Mouse (Mus musculus): ENCODE measurements around the gene Col6a1.

GRCm38 (mm10) chr10:76685451-76686017 lies 40.4 kb downstream of the Col6a1 start:
- no peak for TF ChIP-seq TAL1 (IDR thresholded peaks at IDR 0.05; ENCODE audit: low read length)
- no peak for TF ChIP-seq GATA1 (IDR thresholded peaks at IDR 0.05; ENCODE audit: low read length)
